Mouse (Mus musculus) gastrocnemius, adult 18-20 months (tissue): ENCODE measurements at regions not wholly inside any gene's neighbourhood (a gene's known extent, or its start where the extent isn't known, plus 50 kb on each side); places are given as distances from the start of the nearest gene placed in this dataset.

ENCODE experiments used
- DNase-seq: peaks from one replicate; pipeline ENCODE4 v3.0.0; 2021; ENCODE audit warnings: low spot score

DNA sequence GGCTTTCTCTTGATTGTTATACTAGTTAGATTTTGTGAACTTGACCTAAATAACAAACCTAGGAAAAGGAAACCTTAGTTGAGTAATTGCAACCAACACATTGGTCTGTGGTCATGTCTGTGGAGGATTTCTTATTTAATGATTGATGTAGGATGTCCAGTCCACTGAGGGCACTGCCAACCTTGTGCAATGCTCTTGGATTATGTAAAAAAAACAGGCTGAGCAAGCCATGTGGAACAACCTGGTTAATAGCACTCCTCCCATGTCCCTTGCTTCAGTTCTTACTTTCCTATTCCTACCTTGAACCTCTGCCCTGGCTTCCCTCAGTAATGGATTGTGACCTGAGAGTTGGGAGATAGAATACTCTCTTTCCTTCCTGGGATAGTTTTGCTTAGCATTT lies 312.0 kb upstream of the Pappa start:
- no peak for DNase-seq

DNA sequence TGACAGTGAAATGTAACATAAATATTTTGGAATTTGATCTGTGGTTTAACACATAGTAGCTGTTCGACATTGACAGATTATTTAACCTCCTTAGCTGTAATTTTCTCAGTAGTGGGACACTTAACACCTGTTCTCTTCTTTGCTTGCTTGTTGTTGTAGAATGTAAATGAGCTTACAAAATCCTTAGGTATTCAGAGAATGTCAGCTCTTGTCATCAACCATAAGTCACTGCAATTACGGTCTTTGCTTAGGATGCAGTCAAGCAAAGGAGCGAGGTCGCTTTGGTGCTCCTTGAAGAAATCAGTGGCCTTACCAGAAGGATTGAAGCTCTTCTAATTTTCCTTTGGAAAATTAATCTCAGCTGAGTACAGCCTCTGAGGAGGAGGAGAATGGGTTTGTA lies 311.2 kb upstream of the Pappa start:
- DNase-seq = no peak

DNA sequence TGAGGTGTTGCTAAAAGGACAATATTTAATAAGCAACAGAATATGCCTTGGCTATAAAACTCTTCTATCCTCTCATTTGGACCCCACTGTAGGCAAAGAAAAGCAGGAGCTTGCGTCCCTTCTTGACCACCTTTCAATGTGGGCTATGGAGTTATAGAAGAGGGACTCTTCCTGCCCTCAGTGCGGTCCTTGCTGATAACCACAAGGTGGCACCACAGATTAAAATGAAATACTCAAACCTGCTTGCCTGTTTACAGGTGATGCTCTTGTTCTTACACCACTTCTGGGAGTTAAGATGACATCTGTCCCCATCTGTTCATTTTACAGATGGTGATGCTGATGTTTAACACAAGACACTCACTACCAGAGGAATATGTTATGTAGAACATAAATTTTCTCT lies 291.1 kb upstream of the Pappa start:
- DNase-seq = no peak

DNA sequence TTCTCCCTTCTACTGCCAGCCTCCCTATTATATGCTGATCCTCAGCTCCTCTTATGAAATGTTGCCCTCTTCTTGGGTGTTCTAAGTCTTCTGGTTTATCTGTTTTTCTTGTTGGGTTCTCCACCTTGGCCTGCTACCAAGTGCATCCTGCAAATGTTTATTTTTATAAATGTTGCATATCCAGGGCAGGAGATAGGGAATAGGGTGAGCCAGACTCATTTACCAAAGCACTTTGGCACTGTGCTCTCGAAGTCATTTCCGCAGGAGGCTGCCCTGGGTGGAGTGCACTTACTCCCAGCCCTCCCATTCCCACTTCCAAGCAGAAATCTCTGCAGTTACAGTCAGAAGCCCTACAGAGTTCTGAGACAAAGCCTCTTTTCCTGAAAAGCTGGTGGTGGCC lies 249.5 kb upstream of the Pappa start:
- DNase-seq = no peak

DNA sequence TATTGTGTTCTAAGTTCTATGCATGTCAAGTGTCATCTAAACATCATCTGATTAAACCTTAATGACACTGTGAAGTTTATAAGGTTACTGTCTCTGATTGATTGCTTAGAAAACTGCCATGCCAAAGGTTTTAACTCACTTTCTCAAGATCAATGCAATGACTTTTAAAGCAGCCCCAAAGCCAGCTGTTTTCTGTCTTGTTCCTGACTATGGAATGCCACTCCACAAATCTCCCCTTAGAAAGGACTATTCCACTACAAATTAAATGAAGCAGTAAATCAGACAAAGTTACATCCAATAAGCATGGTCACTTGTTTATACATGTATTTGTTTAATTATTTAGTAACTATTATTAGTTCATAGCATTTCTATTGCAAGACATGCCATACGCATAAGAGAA lies 247.1 kb upstream of the Pappa start:
- no peak for DNase-seq

DNA sequence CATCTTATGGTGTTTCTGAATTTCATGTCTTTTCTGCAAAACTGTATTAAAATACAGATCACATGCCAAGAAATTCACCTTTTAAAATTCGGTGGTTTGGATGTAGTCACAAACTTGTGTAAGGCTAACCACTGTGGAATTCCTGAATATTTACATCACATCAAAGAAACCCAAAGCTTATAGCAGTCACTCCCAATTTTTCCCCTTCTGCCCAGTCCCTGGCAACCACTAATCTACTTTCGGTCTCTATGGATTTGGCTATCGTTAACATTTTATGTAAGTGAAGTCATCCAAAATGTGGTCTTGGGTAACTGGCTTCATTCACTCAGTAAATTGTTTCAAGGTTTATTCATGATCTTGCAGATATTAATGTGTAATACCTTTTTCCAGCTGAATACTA lies 226.0 kb upstream of the Pappa start:
- no peak for DNase-seq

DNA sequence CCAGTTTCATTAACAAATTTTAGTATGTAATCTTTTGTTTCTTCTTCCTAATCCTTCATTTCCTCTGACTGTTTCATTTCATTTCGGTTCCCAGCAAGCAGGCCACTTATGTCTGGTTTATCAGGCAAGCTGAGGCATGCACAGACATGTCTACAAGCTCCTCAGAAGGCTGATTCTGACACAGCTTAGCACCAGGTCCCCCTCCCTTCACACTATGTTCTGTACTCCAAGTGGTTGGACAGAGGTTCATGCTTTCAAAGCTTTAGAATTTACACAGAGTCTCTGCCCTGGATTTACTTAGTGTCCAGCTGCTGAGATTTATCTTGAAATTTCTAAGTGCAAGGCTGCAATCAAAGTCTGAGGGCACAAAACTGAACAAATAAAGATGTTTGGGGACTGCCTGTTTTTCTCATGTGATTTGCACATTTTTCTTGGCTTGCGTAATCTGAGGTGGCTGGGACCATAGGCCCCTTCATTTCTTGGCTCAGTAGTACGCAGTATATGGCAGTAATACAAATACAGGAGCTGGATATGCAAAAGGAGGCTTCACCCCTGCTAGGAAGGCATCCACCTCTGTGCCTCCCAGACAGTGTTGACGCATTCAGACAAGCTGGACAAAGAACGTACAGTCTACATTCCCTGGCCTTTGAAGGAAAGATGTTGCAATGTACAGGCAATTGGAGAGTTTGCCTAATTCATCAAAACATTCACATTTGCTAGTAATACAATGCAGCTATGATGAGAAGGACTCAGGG lies 222.7 kb upstream of the Pappa start:
- DNase-seq = no peak

DNA sequence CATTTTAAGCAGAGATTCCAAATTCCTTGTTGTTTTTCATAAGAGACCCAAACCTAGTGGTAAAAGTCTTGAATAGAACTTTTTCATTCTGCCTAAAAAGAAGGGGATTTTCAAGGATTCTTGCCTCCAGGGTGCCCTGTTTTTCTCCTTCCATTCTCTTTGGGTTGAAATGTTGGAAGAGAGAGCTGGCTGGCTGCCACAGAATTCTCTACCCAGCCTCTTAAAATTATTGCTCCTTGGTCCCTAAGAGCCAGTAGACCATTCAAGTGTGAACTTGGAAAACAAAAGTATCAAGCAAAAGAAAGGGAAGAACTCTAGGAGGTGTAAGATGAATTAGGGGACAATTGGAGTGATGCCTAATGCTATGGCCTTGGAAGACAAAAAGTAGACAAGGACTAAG lies 200.2 kb upstream of the Pappa start:
- DNase-seq = no peak

DNA sequence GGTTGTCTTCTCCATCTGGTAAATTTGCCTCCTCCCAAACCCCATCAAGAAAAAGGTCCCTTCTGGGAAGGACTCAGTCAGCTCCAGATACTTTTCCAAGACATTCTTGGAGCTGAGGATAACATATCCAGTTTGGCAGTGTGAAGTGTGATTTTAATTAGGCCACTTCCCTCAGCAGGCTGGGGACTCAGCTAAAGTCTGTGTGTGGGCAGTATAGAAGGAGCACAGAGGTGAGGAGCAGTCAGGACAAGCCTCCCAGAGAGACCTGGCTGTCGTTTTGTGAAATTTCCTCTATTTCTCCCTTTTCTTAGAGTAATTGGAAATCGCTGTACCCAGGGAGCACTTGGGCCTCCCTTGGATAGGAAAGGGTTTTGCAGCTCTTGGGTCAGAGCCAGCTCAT lies 195.4 kb upstream of the Pappa start:
- no peak for DNase-seq

DNA sequence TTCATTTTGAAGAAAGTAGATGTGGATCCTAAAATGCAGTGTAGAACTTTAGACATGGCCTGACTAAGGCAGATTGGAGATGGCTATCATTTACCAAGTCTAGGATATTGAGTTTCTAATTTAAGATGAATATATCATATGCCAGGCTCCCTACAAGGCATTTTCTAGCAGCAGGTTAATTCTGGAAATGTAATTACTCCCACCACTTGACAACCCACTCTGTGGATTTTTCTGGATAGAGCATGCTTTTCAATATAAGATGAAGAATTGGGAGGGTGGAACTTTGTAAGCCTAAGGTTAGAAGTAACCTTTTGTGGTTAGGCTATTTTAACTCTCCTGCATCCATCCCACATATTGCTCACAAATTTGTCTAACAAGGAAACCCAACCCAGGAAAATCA lies 178.4 kb upstream of the Pappa start:
- DNase-seq = no peak

DNA sequence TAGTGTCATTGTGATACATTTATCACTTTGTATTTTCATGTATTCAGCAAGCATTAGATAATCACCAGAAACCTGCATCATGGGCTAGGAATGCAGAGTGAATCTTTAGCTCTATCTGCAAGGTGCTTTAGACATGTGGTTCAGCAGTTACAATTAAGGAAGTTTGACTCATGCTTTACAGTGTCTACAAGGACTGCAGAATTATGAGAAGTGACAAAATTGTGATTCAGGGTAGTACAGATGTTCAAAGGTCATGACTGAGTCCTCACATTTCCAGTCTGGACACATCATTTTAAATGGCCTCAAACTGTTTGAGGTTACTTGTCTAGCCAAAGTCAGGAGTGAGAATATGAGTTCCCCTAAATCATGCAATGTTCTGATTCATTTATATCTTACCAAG lies 171.3 kb upstream of the Pappa start:
- no peak for DNase-seq

DNA sequence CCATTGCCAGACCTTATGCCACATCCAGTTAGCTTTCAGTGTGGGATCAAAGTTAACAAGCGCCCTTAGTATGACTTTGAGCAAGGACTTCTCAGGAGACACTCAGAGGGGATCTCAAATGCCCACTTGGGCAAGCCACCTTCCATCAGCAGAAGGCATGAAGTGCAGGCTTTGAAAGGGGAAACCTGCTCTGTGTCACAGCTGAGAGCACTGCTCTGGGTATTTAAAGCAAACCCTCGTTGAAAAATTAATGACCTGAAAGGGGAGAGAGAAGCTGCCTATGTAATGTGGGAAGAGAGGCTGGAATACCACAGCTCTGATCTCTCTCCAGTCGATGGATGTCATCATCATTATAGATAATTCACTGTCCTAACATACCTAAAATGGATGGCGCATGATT lies 165.1 kb upstream of the Pappa start:
- DNase-seq = no peak

DNA sequence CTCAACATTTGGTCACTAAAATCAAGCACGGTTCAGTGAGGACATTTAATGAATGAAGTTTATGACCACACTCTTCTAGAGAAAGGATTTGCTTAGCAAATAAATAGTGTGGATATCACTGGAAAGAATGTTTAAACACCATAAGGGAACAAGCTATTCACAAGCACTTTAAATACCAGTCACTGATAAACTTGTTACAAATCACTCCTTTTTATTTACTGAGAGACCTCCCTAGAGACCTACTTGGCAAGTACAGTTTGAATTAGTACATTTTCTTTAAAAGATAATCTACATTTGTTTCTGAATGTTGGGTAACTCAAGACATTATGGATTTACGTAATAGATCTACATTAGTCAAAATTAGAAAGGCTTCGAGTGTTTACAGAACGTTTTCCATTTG lies 162.2 kb upstream of the Pappa start:
- no peak for DNase-seq
